Mouse (Mus musculus) heart, postnatal 0 days (tissue): ENCODE data around the gene Mta2. TPM values are rescaled to one million over a fixed set of nuclear protein-coding genes. Genes with fewer than 3 reads are reported as not detected.

Experiments used
- ATAC-seq: fragments of 200-750 bp; cut with Nextera tagmentation; 2 replicates; pipeline ENCODE4 v1.8.0; 2017; ENCODE audit warnings: low read depth, moderate number of reproducible peaks, moderate library complexity; ENCODE audit not compliant: insufficient read depth
- DNase-seq: peaks from one replicate; pipeline ENCODE4 v3.0.0-alpha.2; 2016; ENCODE audit warnings: low spot score
- H3K27ac ChIP-seq: fragments of 300-500 bp; sonication (generic); 2 replicates; pipeline ENCODE4 v1.5.1; 2014; ENCODE audit warnings: low read depth, mild to moderate bottlenecking
- H3K27me3 ChIP-seq: fragments of 300-500 bp; sonication (generic); 2 replicates; pipeline ENCODE4 v1.6.1; 2014; ENCODE audit warnings: low read length, mixed read lengths; ENCODE audit not compliant: control insufficient read depth, insufficient read depth
- H3K36me3 ChIP-seq: fragments of 300-500 bp; sonication (generic); replicated peaks from 2 replicates; pipeline ENCODE4 v1.6.1; 2014; ENCODE audit warnings: low read length, mixed read lengths; ENCODE audit not compliant: control insufficient read depth, insufficient read depth
- H3K4me1 ChIP-seq: fragments of 300-500 bp; sonication (generic); 2 replicates; pipeline ENCODE4 v1.6.1; 2014; ENCODE audit warnings: antibody characterized with exemption; ENCODE audit not compliant: control insufficient read depth, insufficient read depth
- H3K4me2 ChIP-seq: fragments of 300-500 bp; sonication (generic); 2 replicates; pipeline ENCODE4 v1.6.1; 2014; ENCODE audit warnings: low read depth, mild to moderate bottlenecking, low read length, moderate library complexity
- H3K4me3 ChIP-seq: fragments of 300-500 bp; sonication (generic); 2 replicates; pipeline ENCODE4 v1.5.1; 2014; ENCODE audit warnings: low read depth, low read length
- H3K9ac ChIP-seq: fragments of 300-500 bp; sonication (generic); replicated peaks from 2 replicates; pipeline ENCODE4 v1.6.1; 2014; ENCODE audit warnings: low read depth, low read length, mixed read lengths
- H3K9me3 ChIP-seq: fragments of 300-500 bp; sonication (generic); replicated peaks from 2 replicates; pipeline ENCODE4 v1.6.1; 2016; ENCODE audit warnings: low read length; ENCODE audit not compliant: control insufficient read depth
- CTCF ChIP-seq: IDR thresholded peaks from 2 replicates; pipeline ENCODE4 v1.5.1; 2016; ENCODE audit warnings: antibody characterized with exemption, control low read depth, low read depth
- EP300 ChIP-seq: IDR thresholded peaks from 2 replicates; pipeline ENCODE4 v1.6.1; 2016; ENCODE audit warnings: antibody characterized with exemption, low read depth
- WGBS: fragments of 180-500 bp; shearing (Covaris S2); extraction: QIAGEN DNeasy Blood & Tissue Kit; methylation state at CpG from one replicate; pipeline ENCODE4 v1.1.7; 2014; 5-methylcytosine and 5-hydroxymethylcytosine counted together
- polyA plus RNA-seq: library from polyadenylated mRNA; unstranded; fragments of >200 nt; fragmentation: Nextera tagmentation; extraction: Ambion mirVana; gene quantifications from 2 replicates; pipeline ENCODE4 v1.2.1, GENCODE M21; 2015
- total RNA-seq: library from RNA; depleted of rRNA; stranded (reverse); fragments of >200 nt; gene quantifications from 2 replicates; pipeline ENCODE4 v1.2.3, GENCODE M21; 2014; ENCODE audit warnings: low replicate concordance

Mta2 gene
- total and polyA plus RNA-seq, 2 experiments from 2014 or later, result 51.5 to 55.1 TPM

DNA sequence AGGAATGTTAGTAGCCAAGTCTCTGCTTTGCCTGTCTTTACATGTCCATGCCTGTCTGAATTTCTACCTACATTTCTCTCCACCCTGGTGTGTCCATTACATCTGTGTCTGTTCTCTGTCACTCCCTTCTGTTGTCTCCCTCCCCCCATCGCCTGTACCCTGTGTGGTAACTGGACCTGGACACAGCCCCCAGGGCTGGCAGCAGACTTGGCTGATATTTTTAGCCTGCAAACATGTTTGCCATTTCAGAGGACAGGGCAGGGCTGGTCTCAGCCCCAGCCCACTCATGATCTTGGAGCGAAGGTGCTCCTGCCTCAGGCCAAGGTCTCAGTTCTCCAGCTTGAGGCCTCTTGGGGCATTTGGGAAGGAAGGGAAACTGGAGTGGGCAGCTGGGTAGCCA, 46.1 kb downstream of the Mta2 start:
- Histone ChIP-seq H3K27ac (peak overlapping the region; percentile 97), H3K4me3 (no peak overlapping the region), H3K4me1 (peaks cover 69% of the 10 kb centered on the region), H3K4me2 (peak overlapping the region; percentile 71; the same call in 1 of the 2 replicates), H3K9me3 (no peaks in the 10 kb centered on the region), H3K27me3 (no peaks in the 10 kb centered on the region), H3K36me3 (no peaks in the 10 kb centered on the region), H3K9ac (peak overlapping the region; percentile 13; the same call in 1 of the 2 replicates)
- TF ChIP-seq EP300 (no peak), CTCF (no peak)
- peak; percentile 78 for DNase-seq
- 26% methylated on average over 2 of the region's 2 CpGs for WGBS
- peak; percentile 34 for ATAC-seq

DNA sequence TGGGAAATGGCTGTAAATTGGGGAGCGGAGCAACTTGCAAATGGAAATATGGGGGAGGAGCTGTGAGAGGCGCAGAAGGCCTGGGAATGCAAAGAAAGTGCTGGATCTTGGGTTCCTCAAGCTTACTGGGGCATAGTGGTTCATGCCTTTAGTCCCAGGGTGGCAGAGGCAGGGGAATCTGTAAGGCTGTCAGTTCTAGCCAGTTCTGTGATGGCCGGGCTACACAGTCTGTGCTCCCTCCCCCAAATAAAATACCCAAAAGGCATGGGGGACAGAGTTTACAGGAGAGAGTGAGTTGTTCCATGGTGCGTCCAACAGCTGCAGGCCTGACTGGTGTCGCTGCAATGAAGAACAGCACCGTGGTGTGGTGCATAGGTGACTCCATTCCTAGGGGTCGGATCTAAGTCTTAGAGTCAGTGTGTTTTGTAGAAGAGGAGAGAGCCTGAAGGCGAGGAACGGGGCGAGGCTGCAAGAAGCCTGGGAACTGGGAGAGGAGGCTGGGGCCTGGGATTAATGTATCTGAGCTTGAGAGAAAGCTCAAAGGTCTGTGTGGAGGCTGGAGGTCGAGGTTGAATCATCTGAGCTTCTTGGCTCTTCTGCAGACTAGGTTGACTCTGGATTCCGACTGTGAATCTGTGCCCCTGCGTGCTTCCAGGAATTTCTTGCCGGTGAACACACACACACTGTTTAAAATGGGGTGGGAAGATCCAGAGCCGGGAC, 46.8 kb downstream of the Mta2 start:
- peaks cover 69% of the 10 kb centered on the region for H3K4me1 ChIP-seq
- H3K4me2 ChIP-seq, result peak overlapping the region; percentile 71
- no peaks in the 10 kb centered on the region for H3K36me3 ChIP-seq
- no peak for ATAC-seq
- 26% methylated on average over 15 of the region's 15 CpGs for WGBS
- DNase-seq, result no peak
- peak overlapping the region; percentile 97 for H3K27ac ChIP-seq
- TF ChIP-seq EP300 (no peak), CTCF (no peak)
- peak overlapping the region; percentile 85 for H3K9ac ChIP-seq
- H3K4me3 ChIP-seq, result peak overlapping the region; percentile 75
- H3K27me3 ChIP-seq, result no peaks in the 10 kb centered on the region
- H3K9me3 ChIP-seq, result no peaks in the 10 kb centered on the region

- H3K4me1 ChIP-seq, result peaks cover 69% of the 10 kb centered on the region
- TF ChIP-seq EP300 (peak; percentile 15; the same call in 1 of the 2 replicates), CTCF (no peak)
- H3K36me3 ChIP-seq, result no peaks in the 10 kb centered on the region
- no peaks in the 10 kb centered on the region for H3K27me3 ChIP-seq
- peak within 1 kb of the TSS; percentile 71 for H3K4me2 ChIP-seq
- peak within 1 kb of the TSS; percentile 97 for H3K27ac ChIP-seq
- WGBS, result under 1% methylated on average over 38 of the region's 42 CpGs
- peak within 1 kb of the TSS; percentile 85 for H3K9ac ChIP-seq
- ATAC-seq (peak; percentile 68), DNase-seq (peak; percentile 78)
- H3K9me3 ChIP-seq, result no peaks in the 10 kb centered on the region
- H3K4me3 ChIP-seq, result peak within 1 kb of the TSS; percentile 75
Observed at GRCm38 (mm10) chr19:8989066-8989566, 47.4 kb downstream of the Mta2 start, which contains the start of gene Ahnak. Gene Ahnak, plus strand, starts transcription at chr19:8989284.

DNA sequence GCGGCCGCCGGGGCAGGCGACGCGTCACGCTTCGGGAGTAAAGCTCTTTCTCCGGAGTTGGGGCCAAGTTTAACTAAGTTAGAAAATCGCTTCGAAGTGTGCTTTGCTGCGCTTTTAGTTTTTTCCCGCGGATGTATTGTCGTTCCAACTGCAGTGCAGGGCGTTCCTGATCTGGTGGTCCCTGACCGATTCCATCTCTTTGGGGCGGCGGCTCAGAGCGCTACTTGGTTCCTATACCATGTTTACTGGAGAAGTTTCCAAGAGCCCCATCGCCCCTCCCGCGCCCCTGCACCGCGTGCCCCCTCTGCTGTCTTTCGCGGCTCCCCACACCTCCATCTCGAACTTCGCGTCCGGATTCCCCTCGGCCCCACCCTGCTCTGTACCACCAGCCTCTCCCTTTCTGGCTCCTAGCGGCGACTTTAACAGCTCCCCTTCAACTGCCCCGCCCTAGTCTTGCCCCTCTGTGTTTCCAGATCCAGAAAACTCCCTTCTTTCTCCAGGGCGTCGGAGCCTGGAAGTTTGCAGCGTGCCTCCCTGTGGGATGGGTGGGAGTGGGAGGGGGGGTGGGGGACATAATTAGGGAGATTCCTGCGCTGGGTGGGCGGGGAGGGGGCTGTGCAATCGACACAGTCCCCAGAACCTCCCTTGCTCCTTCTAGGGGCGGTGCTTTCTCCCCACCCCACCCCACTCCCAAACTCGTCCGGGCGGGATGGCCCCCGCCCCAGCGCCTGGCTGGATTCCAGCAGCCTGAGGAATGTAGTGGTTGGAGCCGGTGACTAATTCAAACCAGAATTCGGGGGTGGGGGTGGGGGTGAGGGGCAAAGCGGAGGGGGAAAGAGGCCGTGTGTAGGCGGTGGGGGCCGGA, 48.1 kb downstream of the Mta2 start:
- TF ChIP-seq EP300 (no peak), CTCF (peak; percentile 28)
- H3K36me3 ChIP-seq, result no peaks in the 10 kb centered on the region
- H3K27me3 ChIP-seq, result no peaks in the 10 kb centered on the region
- peaks cover 69% of the 10 kb centered on the region for H3K4me1 ChIP-seq
- H3K4me3 ChIP-seq, result peak overlapping the region; percentile 75
- no peaks in the 10 kb centered on the region for H3K9me3 ChIP-seq
- H3K4me2 ChIP-seq, result peak overlapping the region; percentile 71
- WGBS, result 1% methylated on average over 53 of the region's 53 CpGs
- ATAC-seq, result peak; percentile 73
- peak; percentile 87 for DNase-seq
- H3K27ac ChIP-seq, result peak overlapping the region; percentile 97
- H3K9ac ChIP-seq, result peak overlapping the region; percentile 85

GRCm38 (mm10) chr19:8990432-8991102, 48.9 kb downstream of the Mta2 start:
- Histone ChIP-seq H3K27ac (peak overlapping the region; percentile 97), H3K27me3 (no peaks in the 10 kb centered on the region), H3K4me2 (peak overlapping the region; percentile 71), H3K9me3 (no peaks in the 10 kb centered on the region), H3K9ac (peak overlapping the region; percentile 85), H3K4me1 (peaks cover 69% of the 10 kb centered on the region), H3K36me3 (no peaks in the 10 kb centered on the region), H3K4me3 (peak overlapping the region; percentile 75)
- DNase-seq (peak; percentile 7), ATAC-seq (peak; percentile 21)
- WGBS, result 5% methylated on average over 15 of the region's 15 CpGs
- TF ChIP-seq CTCF, result no peak
- TF ChIP-seq EP300, result no peak
